Mouse (Mus musculus) thymus, adult 2 months (tissue): Measurements from ENCODE around the gene Slc29a3. TPM values are rescaled to one million over a fixed set of nuclear protein-coding genes. Genes with fewer than 3 reads are reported as not detected.

Experiments
- DNase-seq: peaks from one replicate; pipeline ENCODE4 v3.0.0; 2021
- H3K27ac ChIP-seq: fragments of 200-500 bp; 2 replicates; pipeline ENCODE4 v1.5.1; 2012; ENCODE audit warnings: low read length, control low read depth; ENCODE audit not compliant: control insufficient read depth, insufficient read depth
- H3K27me3 ChIP-seq: fragments of 200-500 bp; 2 replicates; pipeline ENCODE4 v1.6.1; 2012; ENCODE audit warnings: mild to moderate bottlenecking, low read length, moderate library complexity, mixed read lengths; ENCODE audit not compliant: control insufficient read depth, insufficient read depth
- H3K36me3 ChIP-seq: fragments of 200-500 bp; 2 replicates; pipeline ENCODE4 v1.6.1; 2012; ENCODE audit warnings: mild to moderate bottlenecking, low read length, moderate library complexity; ENCODE audit not compliant: control insufficient read depth, insufficient read depth
- H3K4me1 ChIP-seq: fragments of 200-500 bp; replicated peaks from 2 replicates; pipeline ENCODE4 v1.6.1; 2012; ENCODE audit warnings: low read length; ENCODE audit not compliant: control insufficient read depth, insufficient read depth
- H3K4me3 ChIP-seq: fragments of 200-500 bp; 2 replicates; pipeline ENCODE4 v1.5.1; 2012; ENCODE audit warnings: mild to moderate bottlenecking, low read length, control low read depth, moderate library complexity; ENCODE audit not compliant: control insufficient read depth, insufficient read depth
- CTCF ChIP-seq: fragments of 200-500 bp; IDR thresholded peaks from 2 replicates; pipeline ENCODE4 v1.5.1; 2012; ENCODE audit warnings: mild to moderate bottlenecking, control low read depth, low read length, moderate library complexity, borderline replicate concordance; ENCODE audit not compliant: control insufficient read depth, poor library complexity, insufficient read depth; ENCODE audit errors: extremely low read depth
- POLR2A ChIP-seq: fragments of 200-500 bp; IDR thresholded peaks from 2 replicates; pipeline ENCODE4 v1.6.1; 2012; ENCODE audit warnings: mild to moderate bottlenecking, low read length, control low read depth, moderate library complexity; ENCODE audit not compliant: control insufficient read depth, poor library complexity, insufficient read depth; ENCODE audit errors: extremely low read depth
- WGBS: fragments of 180-500 bp; shearing (Covaris S2); methylation state at CpG from one replicate; pipeline ENCODE4 v1.1.7; 2018; 5-methylcytosine and 5-hydroxymethylcytosine counted together
- polyA plus RNA-seq: library from polyadenylated mRNA; depleted of rRNA; stranded (reverse); fragments of >200 nt; gene quantifications from 2 replicates; pipeline ENCODE4 v1.2.3, GENCODE M21; 2012

Gene Slc29a3
- polyA plus RNA-seq, 1 experiment = 33.9 TPM

GRCm38 (mm10) chr10:60697775-60698174 is 54.8 kb downstream of the Slc29a3 start:
- WGBS = 31% methylated on average over 6 of the region's 6 CpGs
- TF ChIP-seq POLR2A (no peak), CTCF (no peak)
- no peaks in the 10 kb centered on the region for H3K36me3 ChIP-seq
- no peak overlapping the region for H3K27ac ChIP-seq
- no peaks in the 10 kb centered on the region for H3K4me1 ChIP-seq
- no peaks in the 10 kb centered on the region for H3K27me3 ChIP-seq
- no peak overlapping the region for H3K4me3 ChIP-seq
- DNase-seq = no peak

GRCm38 (mm10) chr10:60696975-60697374 is 55.6 kb downstream of the Slc29a3 start:
- Histone ChIP-seq H3K27me3 (no peaks in the 10 kb centered on the region), H3K4me1 (peaks cover 4% of the 10 kb centered on the region), H3K27ac (no peak overlapping the region), H3K4me3 (no peak overlapping the region), H3K36me3 (no peaks in the 10 kb centered on the region)
- WGBS = 13% methylated on average over 5 of the region's 5 CpGs
- no peak for TF ChIP-seq POLR2A
- TF ChIP-seq CTCF = peak; percentile 95
- peak; percentile 80 for DNase-seq

GRCm38 (mm10) chr10:60696390-60696789 is 56.2 kb downstream of the Slc29a3 start, which contains the start of gene Cdh23:
TSS of gene Cdh23 (minus strand) at chr10:60696490.
- no peak for DNase-seq
- H3K36me3 ChIP-seq = no peaks in the 10 kb centered on the region
- H3K4me3 ChIP-seq = no peak within 1 kb of the TSS
- no peak within 1 kb of the TSS for H3K27ac ChIP-seq
- no peaks in the 10 kb centered on the region for H3K27me3 ChIP-seq
- 96% methylated on average over 6 of the region's 6 CpGs for WGBS
- TF ChIP-seq POLR2A = no peak
- no peak for TF ChIP-seq CTCF
- H3K4me1 ChIP-seq = peaks cover 10% of the 10 kb centered on the region

- Histone ChIP-seq H3K4me1 (peaks cover 20% of the 10 kb centered on the region), H3K36me3 (no peaks in the 10 kb centered on the region), H3K4me3 (peak overlapping the region; percentile 7; the same call in 1 of the 2 replicates), H3K27me3 (no peaks in the 10 kb centered on the region; the same call in 1 of the 2 replicates), H3K27ac (peak overlapping the region; percentile 64)
- WGBS = 36% methylated on average over 20 of the region's 20 CpGs
- peak; percentile 73 for DNase-seq
- TF ChIP-seq POLR2A = 0 out of 2 replicates have a peak, but pooled peaks have one; percentile 25
- TF ChIP-seq CTCF = no peak
Measured at GRCm38 (mm10) chr10:60691671-60692390, 60.8 kb downstream of the Slc29a3 start.

GRCm38 (mm10) chr10:60690960-60691359 is 61.6 kb downstream of the Slc29a3 start:
- no peaks in the 10 kb centered on the region for H3K36me3 ChIP-seq
- peak; percentile 45 for DNase-seq
- H3K4me1 ChIP-seq = peaks cover 27% of the 10 kb centered on the region
- no peak overlapping the region for H3K4me3 ChIP-seq
- peak overlapping the region; percentile 64 for H3K27ac ChIP-seq
- 62% methylated on average over 6 of the region's 6 CpGs for WGBS
- TF ChIP-seq POLR2A = no peak
- TF ChIP-seq CTCF = no peak
- H3K27me3 ChIP-seq = peaks cover 3% of the 10 kb centered on the region; the same call in 1 of the 2 replicates

- no peak for TF ChIP-seq POLR2A
- TF ChIP-seq CTCF = no peak
- H3K27me3 ChIP-seq = peaks cover 8% of the 10 kb centered on the region; the same call in 1 of the 2 replicates
- H3K4me3 ChIP-seq = no peak overlapping the region
- H3K27ac ChIP-seq = no peak overlapping the region
- peaks cover 29% of the 10 kb centered on the region for H3K4me1 ChIP-seq
- 89% methylated on average over 4 of the region's 4 CpGs for WGBS
- no peaks in the 10 kb centered on the region for H3K36me3 ChIP-seq
- no peak for DNase-seq
Measured at GRCm38 (mm10) chr10:60689396-60689795, 63.2 kb downstream of the Slc29a3 start.
